Mouse (Mus musculus): ENCODE measurements around the gene Best1.

DNA sequence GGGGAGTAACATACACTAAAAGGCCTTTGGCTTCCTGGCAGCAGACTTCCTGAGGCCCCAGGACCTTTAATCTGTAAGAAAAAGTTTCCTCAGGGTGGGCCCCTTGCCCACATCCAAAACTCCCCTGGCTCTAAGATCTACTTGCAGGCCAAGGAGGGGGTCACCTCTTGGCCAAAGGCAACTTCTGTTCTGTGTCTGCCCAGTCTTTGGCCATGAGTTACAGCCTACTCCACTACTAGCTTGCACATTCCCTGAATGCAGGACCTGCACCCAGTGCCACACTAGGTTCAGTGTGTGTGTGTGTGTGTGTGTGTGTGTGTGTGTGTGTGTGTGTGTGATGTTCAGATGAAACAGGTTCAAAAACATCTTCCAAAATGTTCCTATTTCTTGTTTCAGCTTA is 13.8 kb downstream of the Best1 start:
- TF ChIP-seq CTCF (IDR thresholded peaks at IDR 0.05; ENCODE audit: control insufficient read depth, insufficient read depth, insufficient read length) (no peak), CEBPB (IDR thresholded peaks at IDR 0.05; ENCODE audit: low read depth) (no peak)

All from C2C12 (cell line).